Mouse (Mus musculus) thymus, adult 2 months (tissue): ENCODE measurements around the gene Prnd. TPM values are rescaled to one million over a fixed set of nuclear protein-coding genes. Genes with fewer than 3 reads are reported as not detected.

Experiments used
- DNase-seq: peaks from one replicate; pipeline ENCODE4 v3.0.0; 2021
- H3K27ac ChIP-seq: fragments of 200-500 bp; 2 replicates; pipeline ENCODE4 v1.5.1; 2012; ENCODE audit warnings: low read length, control low read depth; ENCODE audit not compliant: control insufficient read depth, insufficient read depth
- H3K27me3 ChIP-seq: fragments of 200-500 bp; 2 replicates; pipeline ENCODE4 v1.6.1; 2012; ENCODE audit warnings: mild to moderate bottlenecking, low read length, moderate library complexity, mixed read lengths; ENCODE audit not compliant: control insufficient read depth, insufficient read depth
- H3K36me3 ChIP-seq: fragments of 200-500 bp; 2 replicates; pipeline ENCODE4 v1.6.1; 2012; ENCODE audit warnings: mild to moderate bottlenecking, low read length, moderate library complexity; ENCODE audit not compliant: control insufficient read depth, insufficient read depth
- H3K4me1 ChIP-seq: fragments of 200-500 bp; replicated peaks from 2 replicates; pipeline ENCODE4 v1.6.1; 2012; ENCODE audit warnings: low read length; ENCODE audit not compliant: control insufficient read depth, insufficient read depth
- H3K4me3 ChIP-seq: fragments of 200-500 bp; 2 replicates; pipeline ENCODE4 v1.5.1; 2012; ENCODE audit warnings: mild to moderate bottlenecking, low read length, control low read depth, moderate library complexity; ENCODE audit not compliant: control insufficient read depth, insufficient read depth
- CTCF ChIP-seq: fragments of 200-500 bp; IDR thresholded peaks from 2 replicates; pipeline ENCODE4 v1.5.1; 2012; ENCODE audit warnings: mild to moderate bottlenecking, control low read depth, low read length, moderate library complexity, borderline replicate concordance; ENCODE audit not compliant: control insufficient read depth, poor library complexity, insufficient read depth; ENCODE audit errors: extremely low read depth
- POLR2A ChIP-seq: fragments of 200-500 bp; IDR thresholded peaks from 2 replicates; pipeline ENCODE4 v1.6.1; 2012; ENCODE audit warnings: mild to moderate bottlenecking, low read length, control low read depth, moderate library complexity; ENCODE audit not compliant: control insufficient read depth, poor library complexity, insufficient read depth; ENCODE audit errors: extremely low read depth
- WGBS: fragments of 180-500 bp; shearing (Covaris S2); methylation state at CpG from one replicate; pipeline ENCODE4 v1.1.7; 2018; 5-methylcytosine and 5-hydroxymethylcytosine counted together
- polyA plus RNA-seq: library from polyadenylated mRNA; depleted of rRNA; stranded (reverse); fragments of >200 nt; gene quantifications from 2 replicates; pipeline ENCODE4 v1.2.3, GENCODE M21; 2012

Gene Prnd
- polyA plus RNA-seq, 1 experiment, result 1.8 TPM

- no peak overlapping the region for H3K4me3 ChIP-seq
- no peaks in the 10 kb centered on the region for H3K27me3 ChIP-seq
- TF ChIP-seq POLR2A, result no peak
- no peak for TF ChIP-seq CTCF
- 95% methylated on average over 8 of the region's 8 CpGs for WGBS
- H3K4me1 ChIP-seq, result peaks cover 5% of the 10 kb centered on the region; the same call in 1 of the 2 replicates
- no peaks in the 10 kb centered on the region for H3K36me3 ChIP-seq
- DNase-seq, result no peak
- no peak overlapping the region for H3K27ac ChIP-seq
Observed at GRCm38 (mm10) chr2:131912526-131913258, 38.0 kb upstream of the Prnd start.

- H3K4me3 ChIP-seq, result no peak overlapping the region
- no peak overlapping the region for H3K27ac ChIP-seq
- no peak for DNase-seq
- 92% methylated on average over 7 of the region's 7 CpGs for WGBS
- no peaks in the 10 kb centered on the region for H3K27me3 ChIP-seq
- TF ChIP-seq CTCF, result no peak
- H3K4me1 ChIP-seq, result no peaks in the 10 kb centered on the region
- H3K36me3 ChIP-seq, result no peaks in the 10 kb centered on the region
Observed at GRCm38 (mm10) chr2:131932275-131932902, 18.3 kb upstream of the Prnd start.

DNA sequence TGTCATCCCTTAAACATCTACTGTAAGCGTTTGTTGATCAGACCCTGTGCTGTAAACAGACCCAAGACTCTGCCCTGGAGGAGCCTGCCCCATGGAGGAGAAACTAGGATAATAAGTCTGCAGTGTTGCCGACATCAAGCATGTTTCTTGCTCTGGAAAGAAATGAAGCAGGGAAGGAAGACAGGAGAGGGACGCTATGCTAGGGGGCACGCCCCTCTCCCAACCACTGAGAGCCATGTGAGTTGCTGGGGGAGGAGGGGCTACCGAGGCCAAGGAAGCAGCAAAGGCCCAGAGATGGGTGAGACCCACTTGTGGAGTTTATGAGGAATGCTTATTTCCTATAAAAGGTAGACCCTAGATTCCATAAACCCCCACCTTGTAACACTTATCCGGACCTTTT lies 17.6 kb upstream of the Prnd start:
- 87% methylated on average over 6 of the region's 6 CpGs for WGBS
- H3K4me3 ChIP-seq, result no peak overlapping the region
- no peaks in the 10 kb centered on the region for H3K27me3 ChIP-seq
- TF ChIP-seq POLR2A (no peak), CTCF (no peak)
- no peak for DNase-seq
- H3K27ac ChIP-seq, result no peak overlapping the region
- no peaks in the 10 kb centered on the region for H3K36me3 ChIP-seq
- no peaks in the 10 kb centered on the region for H3K4me1 ChIP-seq

DNA sequence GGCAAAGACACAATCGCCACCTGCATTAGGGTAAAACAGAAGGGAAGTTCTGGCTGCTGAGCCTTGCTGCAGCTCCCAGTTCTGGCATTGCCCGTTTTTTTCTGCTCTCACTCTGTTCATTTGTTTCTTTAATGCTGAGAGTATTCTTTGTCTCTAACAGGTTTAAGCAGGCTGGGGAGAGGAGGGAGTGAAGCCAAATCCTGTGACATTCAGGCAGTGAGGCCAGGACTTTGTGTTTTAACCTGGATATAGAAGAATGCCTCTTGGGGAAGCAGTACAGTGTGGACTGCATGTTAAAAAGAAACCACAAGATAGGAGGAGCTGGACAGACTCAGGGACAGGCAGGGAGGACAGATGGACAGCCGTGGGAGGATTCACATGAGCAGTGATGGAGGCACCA lies 17.1 kb upstream of the Prnd start:
- H3K4me1 ChIP-seq, result no peaks in the 10 kb centered on the region
- H3K27ac ChIP-seq, result no peak overlapping the region
- H3K27me3 ChIP-seq, result no peaks in the 10 kb centered on the region
- DNase-seq, result no peak
- TF ChIP-seq POLR2A, result no peak
- TF ChIP-seq CTCF, result no peak
- H3K36me3 ChIP-seq, result no peaks in the 10 kb centered on the region
- 60% methylated on average over 3 of the region's 3 CpGs for WGBS
- no peak overlapping the region for H3K4me3 ChIP-seq

- Histone ChIP-seq H3K4me3 (no peak overlapping the region), H3K4me1 (no peaks in the 10 kb centered on the region), H3K27me3 (no peaks in the 10 kb centered on the region), H3K36me3 (no peaks in the 10 kb centered on the region), H3K27ac (no peak overlapping the region)
- no peak for TF ChIP-seq CTCF
- TF ChIP-seq POLR2A, result no peak
- DNase-seq, result no peak
- WGBS, result 98% methylated on average over 2 of the region's 2 CpGs
Observed at GRCm38 (mm10) chr2:131934243-131934642, 16.4 kb upstream of the Prnd start.

DNA sequence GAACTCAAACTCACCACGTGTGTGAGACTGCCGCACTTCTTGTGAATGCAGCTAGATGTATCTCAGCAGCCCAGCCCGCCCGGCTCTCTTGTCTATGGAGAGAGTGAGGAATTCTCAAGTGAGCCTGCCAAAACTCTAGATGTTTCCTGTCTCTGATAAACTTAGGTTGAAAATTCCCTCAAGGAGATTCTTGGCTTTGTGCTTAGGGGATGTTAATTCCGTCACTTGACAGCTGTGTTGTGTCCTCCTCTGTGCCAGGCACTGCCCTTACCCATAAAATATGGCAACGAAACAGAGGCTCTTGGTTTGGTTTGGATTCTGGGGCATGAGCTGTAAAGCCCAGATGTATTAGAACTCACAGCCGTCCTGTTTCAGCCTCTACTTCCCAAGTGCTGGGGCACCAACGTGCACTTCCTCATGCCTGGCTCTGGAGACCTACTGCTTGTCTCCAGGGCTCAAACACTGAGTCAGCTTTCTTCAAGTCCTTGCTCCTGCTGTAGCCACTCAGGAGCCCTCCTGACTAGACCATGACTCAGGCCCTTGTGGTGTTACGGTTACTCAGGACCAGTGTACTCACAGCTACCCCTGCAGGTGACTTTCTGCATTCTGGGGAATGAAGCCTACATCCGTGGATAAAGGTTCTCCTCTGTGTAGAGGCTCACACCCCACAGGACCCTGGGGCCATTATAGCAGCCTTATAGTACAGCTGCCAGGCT lies 15.1 kb upstream of the Prnd start:
- peak; percentile 27 for DNase-seq
- H3K4me1 ChIP-seq, result no peaks in the 10 kb centered on the region
- no peak overlapping the region for H3K27ac ChIP-seq
- 66% methylated on average over 10 of the region's 10 CpGs for WGBS
- no peaks in the 10 kb centered on the region for H3K36me3 ChIP-seq
- TF ChIP-seq CTCF, result no peak
- no peak for TF ChIP-seq POLR2A
- no peaks in the 10 kb centered on the region for H3K27me3 ChIP-seq
- no peak overlapping the region for H3K4me3 ChIP-seq
